Mouse (Mus musculus): Measurements from ENCODE around the gene Olfr876. TPM values are rescaled to one million over a fixed set of nuclear protein-coding genes. Genes with fewer than 3 reads are reported as not detected.

Olfr876 gene
- polyA plus RNA-seq (2012) = not detected in 2 replicates

- TF ChIP-seq GATA1 (IDR thresholded peaks at IDR 0.05; ENCODE audit: low read length) = no peak
These were observed at the start of gene Olfr876 for GRCm38 (mm10) chr9:37802731-37803130. Olfr876 (plus strand) TSS chr9:37803031.

- TF ChIP-seq GATA1 (IDR thresholded peaks at IDR 0.05; ENCODE audit: low read length) = no peak
These were observed 41.1 kb upstream of the Olfr876 start for GRCm38 (mm10) chr9:37761728-37762127.

- TF ChIP-seq GATA1 (IDR thresholded peaks at IDR 0.05; ENCODE audit: low read length) = no peak
These were observed 40.3 kb upstream of the Olfr876 start for GRCm38 (mm10) chr9:37762541-37762940.

- no peak for TF ChIP-seq GATA1 (IDR thresholded peaks at IDR 0.05; ENCODE audit: low read length)
These were observed 32.2 kb upstream of the Olfr876 start for GRCm38 (mm10) chr9:37770661-37771060.

GRCm38 (mm10) chr9:37771759-37772158 is 31.1 kb upstream of the Olfr876 start, which contains the start of gene Olfr875:
Olfr875 (plus strand) TSS chr9:37771857.
- no peak for TF ChIP-seq GATA1 (IDR thresholded peaks at IDR 0.05; ENCODE audit: low read length)

GRCm38 (mm10) chr9:37782766-37783260 is 20.0 kb upstream of the Olfr876 start:
- TF ChIP-seq GATA1 (IDR thresholded peaks at IDR 0.05; ENCODE audit: low read length) = no peak

- no peak for TF ChIP-seq GATA1 (IDR thresholded peaks at IDR 0.05; ENCODE audit: low read length)
These were observed 16.4 kb upstream of the Olfr876 start for GRCm38 (mm10) chr9:37786411-37786810.

GRCm38 (mm10) chr9:37802055-37802454 is 776 bp upstream of the Olfr876 start:
- TF ChIP-seq GATA1 (IDR thresholded peaks at IDR 0.05; ENCODE audit: low read length) = no peak

GRCm38 (mm10) chr9:37807235-37807634 is 4.4 kb downstream of the Olfr876 start:
- no peak for TF ChIP-seq GATA1 (IDR thresholded peaks at IDR 0.05; ENCODE audit: low read length)

GRCm38 (mm10) chr9:37808456-37808855 is 5.6 kb downstream of the Olfr876 start:
- no peak for TF ChIP-seq GATA1 (IDR thresholded peaks at IDR 0.05; ENCODE audit: low read length)

- TF ChIP-seq GATA1 (IDR thresholded peaks at IDR 0.05; ENCODE audit: low read length) = no peak
These were observed 6.1 kb downstream of the Olfr876 start for GRCm38 (mm10) chr9:37808976-37809375.

- no peak for TF ChIP-seq GATA1 (IDR thresholded peaks at IDR 0.05; ENCODE audit: low read length)
These were observed 11.9 kb downstream of the Olfr876 start for GRCm38 (mm10) chr9:37814696-37815095.

GRCm38 (mm10) chr9:37829881-37830280 is 27.1 kb downstream of the Olfr876 start:
- no peak for TF ChIP-seq GATA1 (IDR thresholded peaks at IDR 0.05; ENCODE audit: low read length)

- TF ChIP-seq GATA1 (IDR thresholded peaks at IDR 0.05; ENCODE audit: low read length) = no peak
These were observed 30.5 kb downstream of the Olfr876 start for GRCm38 (mm10) chr9:37833341-37833740.

- TF ChIP-seq GATA1 (IDR thresholded peaks at IDR 0.05; ENCODE audit: low read length) = no peak
These were observed 46.4 kb downstream of the Olfr876 start for GRCm38 (mm10) chr9:37849267-37849666.

GRCm38 (mm10) chr9:37853969-37854368 is 51.1 kb downstream of the Olfr876 start, which contains the start of gene Olfr877:
Olfr877 (plus strand) TSS chr9:37854269.
- TF ChIP-seq GATA1 (IDR thresholded peaks at IDR 0.05; ENCODE audit: low read length) = no peak

Other genes starting within 250 kb of the Olfr876 start
- 0.86 and 0.97 TPM in 2 replicates for gene Siae, start 247.3 kb upstream of the Olfr876 start, polyA plus RNA-seq (2012)
- 1.4 and 2.0 TPM in 2 replicates for gene Spa17, start 189.3 kb upstream of the Olfr876 start, polyA plus RNA-seq (2012)
- 69.6 and 77.5 TPM in 2 replicates for gene Tbrg1, start 145.7 kb upstream of the Olfr876 start, polyA plus RNA-seq (2012)
- gene Panx3, start 133.8 kb upstream of the Olfr876 start, polyA plus RNA-seq (2012) = not detected in 2 replicates
- gene Olfr160, start 86.8 kb upstream of the Olfr876 start, polyA plus RNA-seq (2012) = not detected in 2 replicates
- gene Olfr874, start 57.9 kb upstream of the Olfr876 start, polyA plus RNA-seq (2012) = not detected in 2 replicates
- gene Olfr875, start 31.2 kb upstream of the Olfr876 start, polyA plus RNA-seq (2012) = not detected in 2 replicates
- not detected in 2 replicates for gene Olfr877, start 51.2 kb downstream of the Olfr876 start, polyA plus RNA-seq (2012)
- gene Olfr145, start 93.7 kb downstream of the Olfr876 start, polyA plus RNA-seq (2012) = not detected in 2 replicates
- not detected in 2 replicates for gene Olfr878, start 114.8 kb downstream of the Olfr876 start, polyA plus RNA-seq (2012)
- not detected in 2 replicates for gene Olfr881, start 188.8 kb downstream of the Olfr876 start, polyA plus RNA-seq (2012)
- gene Olfr883, start 222.8 kb downstream of the Olfr876 start, polyA plus RNA-seq (2012) = not detected in 2 replicates
- gene Olfr884, start 243.5 kb downstream of the Olfr876 start, polyA plus RNA-seq (2012) = not detected in 2 replicates